Comparison of ENCODE assay signal across 19 mouse cellular contexts in the genomic region with DNA sequence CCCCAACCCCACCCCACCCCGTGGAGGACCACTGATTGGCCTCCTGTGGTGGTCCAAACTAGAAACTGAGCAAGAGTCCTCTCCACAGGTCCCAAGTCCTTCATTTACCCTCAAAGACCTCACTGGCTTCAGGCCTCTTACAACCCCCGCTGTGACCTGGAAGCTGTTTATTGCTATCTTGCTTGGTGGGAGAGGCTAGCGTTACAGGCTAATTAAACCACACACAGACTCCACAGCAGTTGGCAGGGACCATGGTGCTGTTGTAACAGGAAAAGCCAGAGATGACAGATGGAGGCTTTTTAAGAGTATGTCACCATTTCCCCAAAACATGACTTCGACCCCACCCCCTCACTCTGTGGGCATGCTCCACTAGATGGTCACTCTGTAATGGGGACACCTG.
"Had no signal": no experiment of that assay in that cellular context is flagged by ENCODE, and none has a peak within 500 bp of the region (broad histone marks: within the 10 kb centered on the region; RNA-seq: fewer than 3 reads in every experiment).

No protein-coding gene starts in this region.

- H3K4me1 ChIP-seq: liver, embryonic 13.5 days; neural tube, embryonic 12.5 days had no signal

- H3K36me3 ChIP-seq: liver, embryonic 13.5 days; neural tube, embryonic 12.5 days; neural tube, embryonic 15.5 days had no signal

- H3K4me2 ChIP-seq: liver, embryonic 13.5 days; neural tube, embryonic 12.5 days; neural tube, embryonic 15.5 days had no signal

- H3K27me3 ChIP-seq: liver, embryonic 13.5 days; neural tube, embryonic 12.5 days; neural tube, embryonic 15.5 days had no signal

- DNase-seq: kidney, adult 9 months; kidney, postnatal 10 days; kidney, postnatal 36 days; layer of hippocampus, postnatal 36 days; liver, embryonic 13.5 days; lung, adult 2 months; lung, postnatal 14 days; lung, postnatal 4 days; midbrain, embryonic 14.5 days; right cerebral cortex, adult 18-20 months; right cerebral cortex, postnatal 14 days; right cerebral cortex, postnatal 4 days; thymus, adult 2 months; thymus, postnatal 14 days; thymus, postnatal 4 days had no signal

- H3K9ac ChIP-seq: liver, embryonic 13.5 days; neural tube, embryonic 12.5 days; neural tube, embryonic 15.5 days had no signal

- H3K27ac ChIP-seq: left cerebral cortex, adult 2 months; liver, embryonic 13.5 days; neural tube, embryonic 12.5 days; neural tube, embryonic 15.5 days; stomach, postnatal 0 days had no signal

- H3K9me3 ChIP-seq: liver, embryonic 13.5 days; neural tube, embryonic 12.5 days; neural tube, embryonic 15.5 days had no signal

- H3K4me3 ChIP-seq: left cerebral cortex, adult 2 months; liver, embryonic 13.5 days; neural tube, embryonic 12.5 days; neural tube, embryonic 15.5 days had no signal
